Mouse (Mus musculus) liver, embryonic 13.5 days (tissue): ENCODE measurements around the gene Nfu1. TPM values are rescaled to one million over a fixed set of nuclear protein-coding genes. Genes with fewer than 3 reads are reported as not detected.
"Not testable (repeated sequence)": the region's sequence is repeated elsewhere in the genome, so short reads cannot be mapped to it uniquely, and the experiment has no call there.

Source experiments
- ATAC-seq: fragments of 200-750 bp; cut with Nextera tagmentation; 2 replicates; pipeline ENCODE4 v1.8.0; 2017; ENCODE audit warnings: low read depth, mild to moderate bottlenecking, moderate number of reproducible peaks, moderate library complexity
- DNase-seq: peaks from one replicate; pipeline ENCODE4 v3.0.0; 2022
- H3K27ac ChIP-seq: fragments of 300-500 bp; sonication (generic); 2 replicates; pipeline ENCODE4 v1.5.1; 2015; ENCODE audit warnings: moderate library complexity, mild to moderate bottlenecking, inconsistent platforms
- H3K27me3 ChIP-seq: fragments of 300-500 bp; sonication (generic); 2 replicates; pipeline ENCODE4 v1.6.1; 2015; ENCODE audit warnings: mild to moderate bottlenecking, inconsistent platforms
- H3K36me3 ChIP-seq: fragments of 300-500 bp; sonication (generic); 2 replicates; pipeline ENCODE4 v1.6.1; 2015; ENCODE audit warnings: mild to moderate bottlenecking, inconsistent platforms
- H3K4me1 ChIP-seq: fragments of 300-500 bp; sonication (generic); replicated peaks from 2 replicates; pipeline ENCODE4 v1.6.1; 2015; ENCODE audit warnings: inconsistent platforms
- H3K4me2 ChIP-seq: fragments of 300-500 bp; sonication (generic); 2 replicates; pipeline ENCODE4 v1.6.1; 2015; ENCODE audit warnings: inconsistent platforms, mild to moderate bottlenecking, moderate library complexity
- H3K4me3 ChIP-seq: fragments of 300-500 bp; sonication (generic); replicated peaks from 2 replicates; pipeline ENCODE4 v1.5.1; 2015; ENCODE audit warnings: mild to moderate bottlenecking, inconsistent platforms
- H3K9ac ChIP-seq: fragments of 300-500 bp; sonication (generic); 2 replicates; pipeline ENCODE4 v1.6.1; 2015; ENCODE audit warnings: mild to moderate bottlenecking, inconsistent platforms
- H3K9me3 ChIP-seq: fragments of 300-500 bp; sonication (generic); replicated peaks from 2 replicates; pipeline ENCODE4 v1.6.1; 2016; ENCODE audit warnings: inconsistent platforms
- WGBS: fragments of 180-500 bp; shearing (Covaris S2); methylation state at CpG from one replicate; pipeline ENCODE4 v1.1.7; 2015; ENCODE audit not compliant: insufficient replicate concordance; 5-methylcytosine and 5-hydroxymethylcytosine counted together
- polyA plus RNA-seq: library from polyadenylated mRNA; unstranded; fragments of >200 nt; fragmentation: Nextera tagmentation; extraction: Ambion mirVana; gene quantifications from 2 replicates; pipeline ENCODE4 v1.2.1, GENCODE M21; 2015

Gene Nfu1
- polyA plus RNA-seq, 1 experiment from 2014 or later, result 58.4 TPM

- Histone ChIP-seq H3K36me3 (peaks cover 47% of the 10 kb centered on the region), H3K27me3 (no peaks in the 10 kb centered on the region), H3K9ac (no peak overlapping the region), H3K4me2 (no peak overlapping the region), H3K9me3 (no peaks in the 10 kb centered on the region), H3K4me1 (peaks cover 9% of the 10 kb centered on the region), H3K27ac (no peak overlapping the region), H3K4me3 (no peak overlapping the region)
- DNase-seq (no peak), ATAC-seq (no peak)
- WGBS, result 35% methylated on average over 7 of the region's 7 CpGs
Measured at GRCm38 (mm10) chr6:87026980-87027379, 17.9 kb downstream of the Nfu1 start.

- Histone ChIP-seq H3K4me1 (peaks cover 9% of the 10 kb centered on the region), H3K9me3 (no peaks in the 10 kb centered on the region), H3K4me2 (no peak overlapping the region), H3K9ac (no peak overlapping the region), H3K36me3 (peaks cover 33% of the 10 kb centered on the region), H3K27me3 (no peaks in the 10 kb centered on the region), H3K4me3 (no peak overlapping the region), H3K27ac (no peak overlapping the region)
- ATAC-seq (no peak), DNase-seq (no peak)
Measured at GRCm38 (mm10) chr6:87028881-87029280, 19.8 kb downstream of the Nfu1 start.

DNA sequence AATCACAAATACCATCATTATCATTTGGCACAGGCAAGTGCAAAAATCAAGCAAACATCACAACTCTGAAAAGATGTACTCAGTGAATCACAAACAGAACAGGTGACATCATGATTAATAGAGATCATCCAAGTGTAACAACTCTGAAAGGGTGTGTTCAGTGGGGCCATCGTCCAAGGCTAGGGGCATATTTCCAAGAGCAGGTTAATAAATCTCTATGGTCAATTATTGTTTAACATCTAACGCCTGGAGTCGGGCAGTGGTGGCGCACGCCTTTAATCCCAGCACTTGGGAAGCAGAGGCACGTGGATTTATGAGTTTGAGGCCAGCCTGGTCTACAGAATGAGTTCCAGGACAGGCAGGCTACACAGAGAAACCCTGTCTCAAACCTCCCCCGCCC is 22.3 kb downstream of the Nfu1 start:
- H3K9me3 ChIP-seq, H3K27me3 ChIP-seq, DNase-seq, H3K4me2 ChIP-seq, H3K4me3 ChIP-seq, H3K27ac ChIP-seq, ATAC-seq, H3K9ac ChIP-seq, H3K4me1 ChIP-seq: not testable (repeated sequence)
- WGBS, result 67% methylated on average over 7 of the region's 7 CpGs
- peaks cover 15% of the 10 kb centered on the region; the same call in 1 of the 2 replicates for H3K36me3 ChIP-seq

GRCm38 (mm10) chr6:87032401-87032800 is 23.4 kb downstream of the Nfu1 start:
- DNase-seq (no peak), ATAC-seq (no peak)
- no peak overlapping the region for H3K4me2 ChIP-seq
- no peak overlapping the region for H3K27ac ChIP-seq
- H3K36me3 ChIP-seq, result peaks cover 10% of the 10 kb centered on the region; the same call in 1 of the 2 replicates
- H3K9ac ChIP-seq, result no peak overlapping the region
- no peaks in the 10 kb centered on the region for H3K4me1 ChIP-seq
- no peak overlapping the region for H3K4me3 ChIP-seq
- no peaks in the 10 kb centered on the region for H3K9me3 ChIP-seq
- 73% methylated on average over 3 of the region's 3 CpGs for WGBS
- no peaks in the 10 kb centered on the region for H3K27me3 ChIP-seq

DNA sequence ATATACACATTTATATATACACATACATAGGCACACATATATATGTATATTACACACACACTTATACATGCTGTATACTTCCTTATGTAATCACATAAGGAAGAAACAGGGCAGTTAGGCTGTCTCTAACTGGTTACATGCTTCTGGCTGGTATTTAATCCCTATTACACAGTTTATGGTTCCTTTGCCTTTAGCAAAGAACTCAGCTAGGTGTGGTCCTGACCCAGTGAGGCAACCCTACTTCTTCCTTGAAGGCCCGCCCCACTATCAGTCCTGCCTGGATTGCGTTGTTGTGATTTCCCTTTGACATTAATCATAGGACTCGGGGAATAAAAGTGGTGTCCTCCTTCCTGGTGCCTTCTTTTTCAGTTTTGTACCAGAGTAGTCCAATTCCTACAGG is 25.4 kb downstream of the Nfu1 start:
- no peaks in the 10 kb centered on the region for H3K4me1 ChIP-seq
- no peak for DNase-seq
- no peak overlapping the region for H3K27ac ChIP-seq
- no peak for ATAC-seq
- WGBS, result 79% methylated on average over 3 of the region's 3 CpGs
- no peak overlapping the region for H3K4me2 ChIP-seq
- H3K9ac ChIP-seq, result no peak overlapping the region
- H3K36me3 ChIP-seq, result 0 out of 2 replicates have a peak, but pooled peaks cover 5% of the 10 kb centered on the region
- H3K4me3 ChIP-seq, result no peak overlapping the region
- no peaks in the 10 kb centered on the region for H3K27me3 ChIP-seq
- H3K9me3 ChIP-seq, result no peaks in the 10 kb centered on the region

DNA sequence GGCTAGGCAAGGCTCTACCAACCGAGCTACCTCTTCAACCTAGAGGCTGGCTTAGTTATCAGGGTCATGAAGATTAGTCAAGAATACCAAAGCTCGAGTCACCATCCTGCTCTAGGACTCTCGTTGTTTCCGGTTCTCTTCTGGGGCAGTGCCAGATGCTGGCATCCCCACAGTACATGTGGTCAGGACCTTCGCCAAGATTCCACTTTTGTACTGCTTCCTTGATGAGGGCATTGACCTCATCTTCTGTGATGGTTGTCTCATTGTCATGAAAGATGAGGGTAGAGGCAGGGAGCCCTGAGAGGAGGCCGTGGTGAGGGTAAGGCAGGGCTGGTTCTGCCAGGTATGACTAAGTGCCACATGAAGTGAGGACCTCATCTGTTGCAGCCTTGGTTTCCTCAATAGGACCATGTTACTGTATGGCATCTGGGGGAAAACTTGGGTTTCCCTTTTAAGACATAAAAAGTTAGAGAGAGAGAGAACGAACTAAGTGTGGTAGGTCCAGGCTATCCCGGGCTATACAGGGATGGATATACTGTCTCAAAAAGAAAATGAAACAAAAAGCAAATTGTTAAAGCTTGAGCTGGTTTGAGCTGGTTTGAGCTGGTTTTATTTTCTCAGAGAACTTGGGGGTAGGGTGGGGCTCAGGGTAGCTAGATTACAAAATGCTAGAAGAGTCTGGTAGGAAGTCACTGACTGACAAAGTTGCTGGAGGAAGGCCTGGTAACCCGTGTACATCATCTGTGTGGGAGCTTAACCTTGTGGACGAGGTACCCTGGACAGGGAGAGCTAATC is 29.0 kb downstream of the Nfu1 start:
- Histone ChIP-seq H3K27me3 (no peaks in the 10 kb centered on the region), H3K4me2 (no peak overlapping the region), H3K27ac (no peak overlapping the region), H3K4me1 (peaks cover 15% of the 10 kb centered on the region), H3K9me3 (no peaks in the 10 kb centered on the region), H3K4me3 (no peak overlapping the region), H3K9ac (no peak overlapping the region), H3K36me3 (no peaks in the 10 kb centered on the region)
- WGBS, result 75% methylated on average over 10 of the region's 10 CpGs
- DNase-seq (no peak), ATAC-seq (no peak)

GRCm38 (mm10) chr6:87039161-87039560 is 30.1 kb downstream of the Nfu1 start:
- H3K36me3 ChIP-seq, result no peaks in the 10 kb centered on the region
- H3K27ac ChIP-seq, result no peak overlapping the region
- peaks cover 26% of the 10 kb centered on the region for H3K4me1 ChIP-seq
- H3K9me3 ChIP-seq, result no peaks in the 10 kb centered on the region
- H3K4me3 ChIP-seq, result no peak overlapping the region
- no peak overlapping the region for H3K4me2 ChIP-seq
- WGBS, result 83% methylated on average over 8 of the region's 8 CpGs
- ATAC-seq (no peak), DNase-seq (no peak)
- H3K27me3 ChIP-seq, result no peaks in the 10 kb centered on the region
- no peak overlapping the region for H3K9ac ChIP-seq

DNA sequence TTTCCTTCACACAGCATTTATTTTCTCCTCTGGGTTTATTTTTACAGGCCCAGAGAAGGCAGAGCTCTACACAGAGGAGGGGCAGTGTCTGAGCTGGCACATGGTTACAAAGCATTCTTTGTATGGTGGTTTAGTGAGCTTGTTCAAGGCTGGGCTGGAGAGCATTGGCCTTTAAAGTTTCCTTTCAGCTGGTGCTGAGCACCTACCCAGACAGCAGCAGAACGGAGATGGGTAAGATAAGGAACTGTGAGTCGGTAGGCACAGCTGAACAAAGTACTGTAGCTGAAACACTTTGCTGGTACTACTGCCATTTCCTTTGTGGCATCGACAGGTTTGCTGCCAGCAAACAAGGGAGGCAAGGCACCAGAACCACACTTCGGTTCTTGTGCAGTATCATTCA is 31.9 kb downstream of the Nfu1 start:
- H3K9me3 ChIP-seq, result no peaks in the 10 kb centered on the region
- DNase-seq (no peak), ATAC-seq (no peak)
- peaks cover 30% of the 10 kb centered on the region for H3K4me1 ChIP-seq
- no peaks in the 10 kb centered on the region for H3K36me3 ChIP-seq
- peak overlapping the region; percentile 98 for H3K4me2 ChIP-seq
- H3K27ac ChIP-seq, result peak overlapping the region; percentile 96
- 34% methylated on average over 4 of the region's 4 CpGs for WGBS
- 0 out of 2 replicates have a peak overlapping the region, but pooled peaks have one; percentile 19 for H3K9ac ChIP-seq
- H3K27me3 ChIP-seq, result no peaks in the 10 kb centered on the region
- H3K4me3 ChIP-seq, result no peak overlapping the region; the same call in 1 of the 2 replicates

DNA sequence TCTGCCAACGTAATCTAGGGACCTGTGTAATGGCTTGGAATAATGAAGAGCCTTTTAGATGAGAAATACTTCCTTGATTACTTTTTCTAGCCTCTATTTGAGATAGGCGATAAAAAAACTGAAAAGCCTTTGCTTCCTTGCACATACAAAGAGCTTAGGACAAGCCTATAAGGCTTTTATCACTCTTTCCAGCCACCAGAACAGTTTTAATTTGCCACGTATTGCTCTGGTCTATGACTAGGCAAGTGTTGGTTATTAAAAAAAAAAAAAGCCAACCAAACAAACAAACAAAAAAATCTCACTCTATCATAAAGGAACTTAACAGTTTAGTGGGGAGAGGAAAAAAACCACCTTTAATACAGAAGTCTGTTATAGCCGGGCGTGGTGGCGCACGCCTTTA is 32.4 kb downstream of the Nfu1 start:
- H3K27me3 ChIP-seq, result no peaks in the 10 kb centered on the region
- peak overlapping the region; percentile 19; the same call in 1 of the 2 replicates for H3K9ac ChIP-seq
- H3K9me3 ChIP-seq, result no peaks in the 10 kb centered on the region
- DNase-seq (no peak), ATAC-seq (no peak)
- H3K36me3 ChIP-seq, result no peaks in the 10 kb centered on the region
- peak overlapping the region; percentile 86 for H3K4me3 ChIP-seq
- peak overlapping the region; percentile 98 for H3K4me2 ChIP-seq
- 63% methylated on average over 7 of the region's 7 CpGs for WGBS
- H3K4me1 ChIP-seq, result peaks cover 30% of the 10 kb centered on the region
- peak overlapping the region; percentile 96 for H3K27ac ChIP-seq

DNA sequence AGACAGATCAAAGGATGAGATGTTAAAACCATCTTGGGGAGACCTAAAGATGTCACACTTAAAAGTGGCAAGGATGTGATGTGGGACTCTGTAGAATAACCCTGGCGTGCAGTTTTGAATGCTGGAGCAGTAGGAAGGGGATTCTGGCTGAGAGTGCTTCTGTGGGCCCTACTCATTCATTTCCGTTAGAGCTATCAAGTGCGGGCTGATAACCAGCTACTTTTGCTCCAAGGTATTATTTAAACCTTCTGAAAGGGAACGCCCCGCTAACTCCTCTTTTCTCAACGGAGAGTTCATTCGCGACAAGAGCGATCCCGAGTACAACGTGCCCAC is 32.9 kb downstream of the Nfu1 start:
- Histone ChIP-seq H3K9ac (peak overlapping the region; percentile 97), H3K4me3 (peak overlapping the region; percentile 86), H3K36me3 (no peaks in the 10 kb centered on the region), H3K4me1 (peaks cover 30% of the 10 kb centered on the region), H3K27me3 (no peaks in the 10 kb centered on the region), H3K9me3 (no peaks in the 10 kb centered on the region), H3K4me2 (peak overlapping the region; percentile 98), H3K27ac (peak overlapping the region; percentile 96)
- DNase-seq, result no peak
- ATAC-seq, result no peak
- WGBS, result under 1% methylated on average over 11 of the region's 11 CpGs

GRCm38 (mm10) chr6:87042337-87043130 is 33.5 kb downstream of the Nfu1 start, which contains the start of gene Gfpt1:
Gene Gfpt1, plus strand, starts transcription at chr6:87042846.
- Histone ChIP-seq H3K36me3 (no peaks in the 10 kb centered on the region), H3K9ac (peak within 1 kb of the TSS; percentile 97), H3K4me3 (peak within 1 kb of the TSS; percentile 86), H3K9me3 (no peaks in the 10 kb centered on the region), H3K4me1 (peaks cover 30% of the 10 kb centered on the region), H3K27ac (peak within 1 kb of the TSS; percentile 96), H3K4me2 (peak within 1 kb of the TSS; percentile 98), H3K27me3 (no peaks in the 10 kb centered on the region)
- DNase-seq (peak; percentile 90), ATAC-seq (peak; percentile 96)
- WGBS, result under 1% methylated on average over 68 of the region's 68 CpGs
